Mouse (Mus musculus) liver, embryonic 14.5 days (tissue): ENCODE results near the gene Slc38a2.

Experiments used
- CTCF ChIP-seq: IDR thresholded peaks from 2 replicates; pipeline ENCODE4 v1.5.1; 2016; ENCODE audit warnings: antibody characterized with exemption, low read depth, control low read depth
- EP300 ChIP-seq: IDR thresholded peaks from 2 replicates; pipeline ENCODE4 v1.6.1; 2016; ENCODE audit warnings: antibody characterized with exemption, low read depth

DNA sequence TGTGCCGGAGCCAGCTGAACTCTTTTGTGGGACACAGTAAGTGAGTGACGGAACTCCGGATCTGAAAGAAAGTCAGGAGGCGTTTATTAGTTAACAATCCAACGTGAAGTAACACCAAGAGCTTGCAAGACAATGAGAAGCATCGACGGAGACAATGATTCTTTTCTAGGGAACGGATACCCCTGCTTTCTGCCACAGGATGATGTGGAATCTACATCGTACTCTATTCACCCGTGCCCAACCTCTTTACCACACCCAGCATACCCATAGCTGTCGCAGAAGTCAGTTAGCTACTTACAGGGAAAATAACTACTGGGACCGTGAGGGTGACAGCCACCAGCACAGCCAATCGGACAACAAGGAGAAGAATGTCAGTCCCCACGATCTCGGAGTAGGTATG is 8.1 kb downstream of the Slc38a2 start:
- TF ChIP-seq CTCF (no peak), EP300 (no peak)
